Mouse (Mus musculus) kidney, adult 2 months (tissue): ENCODE measurements around the gene Ddah1.

Experiments
- CTCF ChIP-seq: fragments of 200-500 bp; conservative IDR thresholded peaks from 2 replicates; pipeline ENCODE4 v1.5.1; 2011; ENCODE audit warnings: low read depth, mild to moderate bottlenecking, control low read depth, low read length, moderate library complexity, mixed read lengths; ENCODE audit not compliant: insufficient read depth, insufficient read length
- POLR2A ChIP-seq: fragments of 200-500 bp; IDR thresholded peaks from one replicate; pipeline ENCODE4 v1.6.1; 2011; ENCODE audit warnings: low read depth, low read length, control low read depth

- TF ChIP-seq CTCF = no peak
- no peak for TF ChIP-seq POLR2A
These were observed 93.6 kb downstream of the Ddah1 start for GRCm38 (mm10) chr3:145852041-145852440.
